Mouse (Mus musculus) activated CD4-positive, CD25-positive, alpha-beta regulatory T cell, adult 4 months (primary cell): Measurements from ENCODE around the gene Dync1i2. TPM values are rescaled to one million over a fixed set of nuclear protein-coding genes. Genes with fewer than 3 reads are reported as not detected.

Experiments used
- ATAC-seq: one replicate; pipeline ENCODE4 v1.8.0; 2017
- polyA plus RNA-seq, 2 experiments: library from polyadenylated mRNA; unstranded; fragments of 100-300 nt; shearing (Covaris generic); gene quantifications; one replicate each; pipeline ENCODE4 v1.2.1; 2017

Gene Dync1i2
- 10 to 100 TPM; 85.6 to 89.5 TPM for polyA plus RNA-seq

DNA sequence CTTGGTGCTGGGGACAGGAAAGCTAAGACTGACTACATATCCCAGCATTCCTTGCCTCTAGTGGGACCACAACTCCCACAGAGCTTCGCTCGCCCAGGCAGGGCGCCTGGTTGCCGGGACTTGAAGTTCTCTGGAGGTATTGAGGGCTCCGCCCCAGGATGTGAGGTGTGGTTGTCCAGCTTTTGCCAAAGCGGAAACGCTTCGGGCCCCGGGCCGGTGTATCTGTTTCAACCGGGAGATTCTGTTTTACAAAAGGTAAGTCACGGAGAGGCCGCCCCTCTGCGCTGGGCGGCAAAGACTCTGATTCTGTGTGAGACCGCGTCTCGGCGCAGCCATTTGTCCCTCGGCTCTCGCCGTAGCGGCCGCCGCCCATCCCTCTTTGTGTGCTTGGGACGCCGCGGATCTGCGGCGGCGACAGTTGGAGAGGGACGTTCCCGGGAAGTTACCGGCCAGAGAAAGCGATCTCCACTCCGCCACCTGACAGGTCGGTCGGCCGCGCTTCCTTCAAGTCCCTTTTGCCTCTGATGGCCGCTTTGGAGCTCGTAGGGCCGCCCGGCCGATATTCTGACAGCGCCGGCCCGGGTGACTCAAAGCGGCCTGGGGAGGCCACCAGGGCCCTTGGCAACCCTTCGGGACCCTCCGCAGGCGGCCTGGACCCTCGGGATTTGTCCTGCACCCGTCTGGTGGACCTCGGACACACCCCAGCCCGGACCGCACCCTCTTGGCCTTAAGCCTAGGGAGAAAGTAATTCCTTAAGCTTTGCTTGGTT, at the start of gene Dync1i2:
Gene Dync1i2, plus strand, starts transcription at position 116 of the 769 bp plus-strand sequence.
- peak; percentile 100 for ATAC-seq

DNA sequence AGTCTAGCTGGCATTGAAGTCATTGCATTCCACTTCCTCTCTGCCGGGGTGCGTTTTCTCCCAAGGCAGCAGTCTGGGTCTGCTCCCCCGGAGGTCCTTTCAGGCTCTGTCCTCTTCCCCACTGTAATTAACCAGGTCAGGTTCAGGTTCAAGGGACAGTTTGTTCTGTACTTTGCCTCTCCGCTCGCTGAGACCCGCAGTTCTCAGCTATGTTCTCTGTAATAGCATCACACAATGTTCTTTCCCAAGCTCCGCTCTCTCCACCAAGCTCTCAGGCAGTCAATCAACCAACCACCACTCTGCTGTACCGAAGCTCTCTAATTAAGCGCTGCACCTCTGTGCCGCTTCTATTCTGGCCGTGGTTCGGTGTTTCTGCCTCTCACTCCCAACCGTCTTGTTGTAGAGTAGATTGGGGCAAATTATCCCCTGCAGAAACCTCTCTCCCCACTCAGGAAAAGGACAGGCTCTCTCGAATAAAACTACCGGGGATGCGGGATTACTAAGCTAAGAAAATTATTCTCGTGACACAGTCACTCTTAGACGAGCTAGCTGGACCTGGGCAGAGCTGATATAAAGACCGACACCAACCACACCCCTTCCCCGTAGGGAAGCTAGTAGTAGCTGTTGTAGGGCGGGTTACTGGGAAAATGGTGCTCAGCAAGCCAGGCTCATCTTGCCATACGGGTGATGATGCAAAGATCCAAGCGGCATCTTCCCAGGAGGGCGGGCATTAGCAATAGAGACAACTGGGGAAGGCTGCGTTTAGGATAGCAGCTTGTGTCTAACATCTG, 48.5 kb upstream of the Dync1i2 start:
- ATAC-seq = no peak

DNA sequence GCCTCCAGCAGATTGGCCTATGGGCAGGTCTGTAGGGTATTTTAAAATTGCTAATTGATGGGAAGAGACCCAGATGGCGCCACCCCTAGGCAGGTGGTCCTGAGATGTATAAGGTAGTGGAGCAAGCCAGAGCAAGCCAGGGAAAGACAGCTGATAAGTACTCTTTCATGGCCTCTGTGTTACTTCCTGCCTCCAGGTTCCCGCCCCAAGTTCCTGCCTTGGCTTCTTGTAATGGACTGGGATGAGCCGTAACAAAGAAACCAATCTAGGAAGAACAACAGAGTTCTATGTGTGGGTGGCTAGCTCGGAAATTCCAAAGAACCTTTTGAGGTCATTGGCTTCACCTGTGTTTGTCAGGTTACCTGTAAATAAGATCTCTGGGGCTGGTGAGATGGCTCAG, 44.3 kb upstream of the Dync1i2 start:
- no peak for ATAC-seq

DNA sequence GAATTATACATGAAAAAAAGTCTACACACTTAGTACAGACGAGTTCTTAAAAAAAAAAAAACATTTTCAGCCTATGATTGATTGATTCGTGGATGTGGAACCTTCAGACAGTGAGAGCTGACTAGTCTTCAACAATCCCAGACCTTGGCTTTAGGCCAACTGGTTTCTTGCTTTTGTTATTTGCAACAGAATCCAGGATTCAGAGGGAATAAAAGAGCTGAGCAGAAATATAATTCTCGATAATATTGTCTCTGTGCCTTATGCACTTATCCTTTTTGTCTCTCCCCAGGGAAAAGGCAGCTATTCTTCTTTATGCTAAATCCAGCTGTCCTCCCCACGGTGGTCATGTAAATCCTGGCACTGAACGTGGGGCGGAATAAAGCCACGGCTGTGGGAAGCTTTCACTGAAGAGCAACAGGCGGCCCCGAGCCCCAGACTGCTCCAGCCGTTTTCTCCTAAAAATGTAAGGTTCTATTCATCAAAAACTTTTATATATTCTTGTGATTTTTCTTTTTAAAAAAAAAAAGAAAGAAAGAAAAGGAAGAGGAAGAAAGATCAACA, 43.0 kb upstream of the Dync1i2 start:
- ATAC-seq = no peak

DNA sequence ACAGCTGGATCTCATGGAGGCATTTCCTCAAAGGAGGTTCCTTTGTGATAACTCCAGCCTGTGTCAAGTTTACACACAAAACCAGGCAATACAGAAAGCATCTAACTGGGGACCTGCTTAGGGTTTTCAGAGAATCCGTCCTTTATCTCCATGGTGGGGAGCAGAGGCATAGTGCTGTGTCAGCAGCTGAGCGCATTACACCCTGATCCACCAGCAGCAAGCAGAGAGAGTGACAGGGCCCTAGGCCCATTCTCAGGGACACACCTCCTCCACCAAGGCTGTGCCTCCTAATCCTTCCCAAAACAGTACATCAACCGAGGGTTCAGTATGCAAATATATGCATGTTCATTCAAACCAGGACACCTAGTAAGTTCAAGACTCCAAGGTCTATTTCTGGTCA, 38.5 kb upstream of the Dync1i2 start:
- no peak for ATAC-seq

DNA sequence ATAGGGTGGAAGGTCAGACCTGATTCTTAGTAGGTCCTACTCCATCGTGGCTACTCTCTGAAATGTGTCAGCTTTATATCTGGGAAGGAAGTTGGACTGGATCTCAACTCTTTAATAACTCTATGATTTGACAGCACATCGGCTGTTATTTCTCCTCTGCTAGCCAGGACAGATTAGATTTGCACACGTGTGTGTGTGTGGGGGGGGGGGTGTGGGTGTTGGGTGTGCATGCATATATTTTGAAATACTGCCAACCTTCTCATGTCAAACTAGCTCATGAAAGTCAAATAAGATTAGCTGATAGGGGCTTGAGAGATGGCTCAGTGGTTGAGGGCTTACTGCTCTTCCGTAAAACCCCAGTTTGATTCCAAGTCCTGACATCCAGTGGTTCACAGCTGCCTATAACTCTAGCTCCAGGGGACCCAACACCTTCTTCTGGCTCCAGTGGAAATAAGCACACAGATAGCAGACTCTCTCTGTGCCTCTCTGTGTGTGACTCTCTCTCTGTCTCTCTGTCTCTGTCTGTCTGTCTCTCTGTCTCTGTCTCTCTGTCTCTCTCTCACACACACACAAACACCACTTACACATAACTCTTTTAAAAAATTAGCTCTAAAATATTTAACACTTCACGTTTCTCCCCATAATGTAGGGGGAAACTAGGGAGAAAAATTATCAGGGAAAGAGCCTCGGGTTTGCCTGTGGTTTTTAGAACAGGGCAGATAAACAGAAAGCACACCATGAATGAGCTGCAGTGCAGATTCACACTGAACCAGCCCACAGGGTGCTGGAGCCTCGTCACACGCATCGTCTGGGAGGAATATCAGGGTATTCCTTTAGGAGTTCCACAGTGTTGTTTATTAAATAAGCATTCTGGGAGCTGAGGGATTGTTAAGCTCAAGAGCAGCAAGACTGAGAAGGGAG, 34.9 kb upstream of the Dync1i2 start:
- no peak for ATAC-seq

DNA sequence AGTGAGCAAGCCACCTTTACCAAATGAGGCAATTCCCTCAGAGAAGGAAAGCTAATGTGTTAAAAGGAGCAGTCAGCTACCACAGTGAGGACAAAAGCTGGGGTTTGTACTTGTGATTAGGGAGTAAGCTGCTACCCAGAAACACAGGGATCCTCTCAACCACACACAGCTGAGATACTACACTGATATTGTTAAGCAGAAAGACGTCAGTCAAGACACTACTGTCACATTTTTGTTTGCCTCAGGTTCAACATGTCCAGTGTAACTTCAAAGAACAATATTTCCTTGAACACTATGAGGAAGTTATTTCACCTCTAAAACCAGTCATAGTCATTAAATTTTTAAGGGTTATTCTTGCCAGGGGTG, 34.3 kb upstream of the Dync1i2 start:
- no peak for ATAC-seq

DNA sequence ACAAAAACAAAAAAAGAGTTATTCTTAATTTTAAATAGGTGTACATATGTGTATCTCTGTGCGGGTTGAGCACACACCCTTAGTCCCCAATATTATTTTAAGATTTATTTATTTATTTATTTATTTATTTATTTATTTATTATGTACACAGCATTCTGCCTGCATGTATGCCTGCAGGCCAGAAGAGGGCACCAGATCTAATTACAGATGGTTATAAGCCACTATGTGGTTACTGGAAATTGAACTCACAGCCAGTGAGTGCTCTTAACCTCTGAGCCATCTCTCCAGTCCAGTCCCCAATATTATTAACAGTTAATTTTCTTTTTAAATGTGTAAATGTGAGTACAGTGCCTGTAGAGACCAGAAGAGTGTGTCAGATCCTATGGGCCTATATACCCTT, 33.7 kb upstream of the Dync1i2 start:
- ATAC-seq = no peak

DNA sequence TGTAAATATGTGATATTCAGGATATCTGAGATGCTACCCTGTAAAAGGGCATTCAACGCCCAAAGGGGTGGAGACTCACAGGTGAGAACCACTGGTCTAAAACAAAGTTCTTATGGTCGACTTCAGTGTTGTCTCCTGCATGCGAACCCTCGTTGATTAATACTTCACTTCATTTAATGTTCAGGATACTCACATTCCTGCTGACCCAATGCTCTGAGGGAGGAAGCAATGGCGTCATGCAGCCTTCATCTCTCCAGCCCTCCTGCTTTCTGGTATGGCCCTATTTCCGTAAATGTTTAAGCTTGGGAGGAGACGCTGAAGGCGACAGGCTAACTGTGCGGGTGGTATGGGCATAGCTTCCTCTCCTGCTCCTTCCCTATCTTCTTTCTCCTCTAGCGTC, 31.8 kb upstream of the Dync1i2 start:
- no peak for ATAC-seq

DNA sequence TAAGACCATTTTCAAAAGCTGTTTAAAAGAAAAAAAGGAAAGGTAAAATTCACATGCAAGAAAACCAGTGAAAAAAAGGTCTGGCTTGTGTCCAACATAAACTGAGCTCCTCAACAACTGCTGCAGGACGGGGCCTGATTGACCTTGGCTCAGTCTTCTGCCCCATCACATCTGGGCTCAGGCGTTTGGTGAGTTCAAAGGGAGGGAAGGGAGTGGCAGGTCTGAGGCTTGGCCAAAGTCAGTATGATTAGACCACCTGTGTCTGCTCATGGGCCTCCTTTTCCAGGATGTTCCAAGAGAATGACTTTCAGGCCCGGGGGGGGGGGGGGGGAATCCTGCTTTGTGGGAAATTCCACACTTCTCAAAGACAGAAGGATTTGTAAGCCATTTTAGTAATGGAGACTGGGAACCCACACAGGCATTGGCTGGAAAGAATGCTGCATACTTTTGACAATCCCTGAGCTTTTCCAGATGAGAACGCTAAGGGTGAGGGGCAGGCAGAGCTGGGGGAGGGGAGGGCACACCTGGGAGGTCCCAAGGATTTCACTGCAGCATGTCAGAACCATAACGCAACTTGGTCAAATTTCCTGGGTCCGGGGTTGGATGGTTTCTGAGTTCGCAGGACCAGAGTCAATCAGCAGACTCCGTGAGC, 30.8 kb upstream of the Dync1i2 start:
- no peak for ATAC-seq

DNA sequence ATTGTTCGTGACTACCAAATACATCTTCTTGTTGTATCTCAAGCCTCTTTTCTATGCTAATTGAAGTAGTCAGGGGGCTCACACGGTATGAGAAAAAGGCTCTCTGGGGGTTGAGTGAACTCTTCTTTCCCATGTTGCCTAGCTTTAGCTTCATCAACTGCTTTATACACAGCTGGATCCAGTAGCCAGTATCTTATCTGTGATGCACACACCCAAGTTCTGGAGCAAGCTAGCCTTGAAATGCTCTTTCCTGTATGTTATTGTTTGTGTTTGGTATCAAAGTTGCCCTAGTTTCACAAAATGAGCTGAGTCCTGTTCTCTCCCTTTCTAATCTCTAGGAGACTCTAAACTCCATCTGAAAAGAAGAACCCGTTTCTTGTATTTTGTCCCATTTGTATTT, 23.6 kb upstream of the Dync1i2 start:
- ATAC-seq = no peak

DNA sequence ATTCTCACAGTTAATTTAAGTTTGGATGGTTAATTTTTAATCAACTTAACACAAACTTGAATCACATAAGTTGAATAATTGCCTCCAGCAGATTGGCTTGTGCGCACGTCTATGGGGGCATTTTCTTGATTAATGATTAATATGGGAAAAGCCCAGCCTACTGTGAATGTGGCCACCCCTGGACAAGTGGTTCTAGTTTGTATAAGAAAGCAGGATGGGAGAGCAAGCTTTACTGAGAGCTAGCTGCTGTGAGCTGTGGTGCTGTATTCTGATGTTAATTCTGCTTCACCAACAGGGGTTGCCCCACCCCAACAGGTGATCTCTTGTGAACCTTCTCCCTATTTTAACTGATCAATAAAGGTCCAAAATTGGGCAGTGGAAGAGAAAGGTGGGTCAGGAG, 22.6 kb upstream of the Dync1i2 start:
- no peak for ATAC-seq

DNA sequence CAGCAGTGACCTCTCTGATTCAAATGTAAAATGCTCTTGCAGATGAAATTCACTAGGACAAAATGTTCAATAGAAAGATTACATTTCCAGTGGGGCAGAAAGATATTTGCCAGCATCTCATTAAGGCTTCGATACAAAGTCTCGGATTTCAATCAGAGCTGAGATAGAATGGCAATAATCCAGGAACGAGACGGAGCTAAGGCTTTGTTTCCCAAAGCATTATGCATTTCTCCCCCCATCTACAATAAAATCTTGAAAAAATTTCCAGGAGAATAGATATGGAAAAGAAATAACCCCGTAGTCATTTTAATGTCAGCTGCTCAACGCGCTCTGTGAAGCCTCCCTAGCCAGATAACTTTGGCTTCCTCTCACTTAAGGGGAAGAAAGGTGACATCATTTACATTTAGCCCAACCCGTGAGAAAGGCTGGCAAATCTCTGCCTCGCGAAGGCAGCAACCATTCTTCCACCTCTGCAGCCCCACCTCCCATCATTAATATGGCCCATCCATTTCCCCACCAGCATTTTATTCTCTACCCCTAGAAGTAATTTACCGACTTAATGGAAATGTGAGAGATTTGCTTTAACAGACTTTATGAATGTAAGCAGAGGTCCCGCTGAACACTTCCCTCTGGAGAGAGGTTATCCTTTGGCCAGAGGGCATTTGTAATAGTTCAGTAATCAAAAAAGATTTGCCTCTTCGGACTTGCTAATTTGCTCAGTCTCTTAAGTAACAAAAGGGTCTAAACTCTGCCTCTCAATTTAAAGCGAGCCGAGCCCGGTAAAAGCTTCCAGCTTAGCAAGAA, 19.9 kb upstream of the Dync1i2 start:
- no peak for ATAC-seq

DNA sequence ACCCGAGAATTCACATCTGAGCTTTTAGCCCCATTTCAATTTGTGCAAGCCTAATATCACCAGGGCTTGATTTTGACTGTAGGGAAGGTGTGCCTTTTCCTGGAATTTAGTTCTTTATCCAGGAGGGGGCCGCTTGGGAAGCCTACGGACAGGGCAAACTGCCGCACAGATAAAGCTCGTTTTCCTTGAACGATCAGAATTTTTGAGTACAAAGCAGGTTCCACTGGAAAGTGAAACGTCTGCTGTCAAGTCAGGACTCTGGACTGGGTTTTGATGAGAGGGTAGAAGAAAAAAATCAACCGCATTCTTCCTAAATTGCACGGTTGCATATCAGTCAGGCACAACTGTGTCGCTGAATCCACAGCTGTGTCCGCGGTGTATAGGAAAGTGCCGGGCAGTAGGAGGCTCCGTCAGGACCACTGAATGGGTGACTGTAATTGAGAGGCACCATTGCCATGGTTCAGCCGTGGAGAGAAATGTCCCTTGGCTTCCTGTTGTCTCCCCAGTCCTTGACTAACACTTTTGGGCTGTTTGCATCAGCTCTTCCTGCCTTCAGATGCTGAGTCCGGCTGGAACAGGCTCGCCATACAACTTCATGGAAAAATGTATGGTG, 19.2 kb upstream of the Dync1i2 start:
- ATAC-seq = no peak

DNA sequence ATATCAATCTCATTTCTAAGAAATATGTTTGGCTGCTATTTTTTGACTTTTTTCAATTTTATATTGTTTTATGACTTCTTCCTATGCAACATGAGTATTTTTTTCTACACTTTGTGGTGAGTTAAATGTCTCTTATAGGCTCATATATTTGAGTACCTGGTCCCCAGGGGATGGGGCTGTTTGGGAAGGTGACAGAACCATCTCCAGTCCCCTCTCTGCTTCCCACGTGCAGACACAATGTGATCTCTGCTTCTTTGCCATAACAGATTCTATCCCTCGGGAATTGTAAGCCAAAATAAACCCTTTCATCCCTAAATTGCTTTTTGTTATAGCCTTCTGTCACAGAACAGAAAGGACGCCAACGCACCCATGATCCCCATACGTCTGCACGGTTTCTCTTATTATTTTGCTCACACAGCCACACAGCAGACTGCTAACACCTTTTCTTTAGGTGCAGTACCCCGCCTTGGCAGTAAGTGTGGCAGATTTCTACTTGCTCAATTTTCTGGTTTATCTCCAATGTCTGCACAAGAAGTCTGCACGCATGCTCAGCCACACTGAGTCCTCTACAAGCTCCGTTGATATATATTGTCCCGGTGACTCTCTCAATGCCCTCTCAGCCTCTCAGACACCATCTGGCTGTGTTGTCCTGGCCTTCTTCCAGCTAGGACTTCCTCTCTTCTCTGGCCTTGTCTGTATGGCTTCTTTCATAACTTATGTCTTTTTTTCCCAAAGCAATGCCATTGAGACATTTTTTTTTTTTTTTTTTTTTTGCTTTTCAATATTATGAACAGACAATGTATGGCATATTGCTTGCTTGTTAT, 17.2 kb upstream of the Dync1i2 start:
- no peak for ATAC-seq

DNA sequence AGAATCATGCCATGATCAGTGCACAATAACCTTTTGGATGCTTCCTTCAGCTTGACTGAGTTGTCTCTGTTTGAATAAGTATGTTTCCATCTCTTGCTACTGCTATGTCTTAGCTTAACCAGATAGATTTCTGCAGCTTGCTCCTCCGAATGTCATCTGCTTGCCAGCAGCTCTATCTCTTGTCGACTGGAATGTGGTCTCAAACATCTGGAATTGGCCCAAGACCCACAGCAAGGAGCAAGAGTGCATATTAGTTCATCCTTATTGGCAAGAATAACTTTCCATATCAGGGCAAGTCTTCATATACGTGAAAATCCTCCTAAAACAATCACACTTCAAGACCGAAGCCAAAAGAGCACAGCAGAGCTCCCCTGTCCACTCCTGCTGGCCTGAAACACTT, 14.6 kb upstream of the Dync1i2 start:
- no peak for ATAC-seq

DNA sequence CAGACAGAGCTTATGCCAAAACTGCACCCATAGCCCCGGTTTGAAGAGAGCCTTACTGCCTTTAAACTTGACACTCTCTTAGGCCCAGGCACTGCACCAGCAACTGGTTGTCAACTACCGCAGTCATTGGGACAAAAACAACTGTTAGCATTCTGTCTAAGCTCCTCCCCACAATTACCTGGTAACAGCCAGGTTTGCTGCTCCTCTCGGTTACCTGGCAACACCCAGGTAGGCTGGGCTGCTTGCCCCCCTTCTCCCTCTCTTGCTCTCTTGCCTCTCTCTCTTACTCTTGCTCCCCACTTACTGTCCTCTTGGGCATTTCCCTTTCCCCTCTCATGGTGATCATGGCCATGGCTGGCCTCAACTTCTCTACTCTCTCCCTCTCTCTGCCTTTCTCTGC, 12.6 kb upstream of the Dync1i2 start:
- ATAC-seq = no peak

DNA sequence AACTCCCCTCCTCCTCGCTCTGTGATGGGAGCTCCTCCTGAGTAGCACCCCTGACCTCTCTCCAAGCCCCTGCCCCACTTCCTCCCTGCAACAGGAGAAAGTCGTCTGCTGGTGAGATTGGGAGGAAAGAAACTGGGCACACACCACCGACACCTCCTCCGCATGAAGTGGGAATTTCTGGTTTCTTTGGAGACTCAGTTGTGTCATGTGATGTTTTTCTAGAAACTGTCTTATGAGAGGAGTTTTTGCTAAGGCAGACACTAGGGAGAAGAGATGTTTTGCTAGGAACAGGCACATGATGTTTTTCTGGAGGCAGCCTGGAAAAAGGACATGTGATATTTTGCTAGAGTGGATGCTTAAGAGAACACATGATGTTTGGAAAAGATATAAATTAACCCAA, 11.0 kb upstream of the Dync1i2 start:
- ATAC-seq = no peak

DNA sequence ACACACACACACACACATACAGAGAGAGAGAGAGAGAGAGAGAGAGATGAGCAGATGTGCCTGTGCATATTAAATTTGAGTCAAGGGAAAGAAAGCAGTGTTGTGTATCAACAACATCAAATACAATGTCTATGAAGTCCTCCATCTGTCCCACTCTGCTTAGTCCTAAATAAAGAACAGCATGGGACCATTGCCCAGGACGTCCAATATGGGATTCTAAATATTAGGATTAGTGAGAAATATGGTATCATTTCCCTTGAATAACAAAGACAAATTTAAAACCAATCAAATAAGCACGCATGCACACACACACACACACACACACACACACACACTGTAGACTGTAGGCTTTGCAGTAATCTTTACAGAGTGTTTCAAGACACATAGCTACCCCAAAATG, 9.6 kb upstream of the Dync1i2 start:
- no peak for ATAC-seq

DNA sequence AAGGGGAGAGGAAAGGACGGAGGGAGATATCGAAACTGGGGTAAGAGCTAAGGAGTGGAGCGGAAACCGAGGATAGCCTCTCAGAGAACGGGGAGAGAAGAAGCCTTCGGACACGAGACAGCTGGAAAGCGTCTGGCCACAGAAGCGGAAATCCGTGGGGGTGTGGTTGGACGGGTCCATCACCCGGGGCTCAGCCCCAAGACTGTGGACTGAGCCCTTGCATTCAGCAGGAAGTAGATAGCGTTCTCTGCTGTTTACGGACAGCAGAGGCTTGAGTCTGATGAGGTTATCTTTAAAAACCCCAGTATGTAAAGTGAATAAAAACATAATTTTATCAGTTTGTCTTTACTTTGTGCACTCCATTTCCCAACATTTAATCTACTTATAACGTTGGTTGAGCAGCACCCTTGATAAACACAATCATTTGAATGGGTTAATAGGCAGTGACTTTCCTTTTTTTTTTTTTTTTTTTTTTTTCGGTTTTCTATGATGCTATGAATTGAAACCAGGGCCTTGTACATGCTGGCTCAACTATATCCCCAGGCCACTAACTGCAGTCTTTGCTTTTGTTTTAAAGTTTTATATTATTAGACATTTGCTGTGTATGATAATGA, 7.6 kb upstream of the Dync1i2 start:
- ATAC-seq = no peak
